ENCODE assay signal across 12 mouse cellular contexts in the genomic region with DNA sequence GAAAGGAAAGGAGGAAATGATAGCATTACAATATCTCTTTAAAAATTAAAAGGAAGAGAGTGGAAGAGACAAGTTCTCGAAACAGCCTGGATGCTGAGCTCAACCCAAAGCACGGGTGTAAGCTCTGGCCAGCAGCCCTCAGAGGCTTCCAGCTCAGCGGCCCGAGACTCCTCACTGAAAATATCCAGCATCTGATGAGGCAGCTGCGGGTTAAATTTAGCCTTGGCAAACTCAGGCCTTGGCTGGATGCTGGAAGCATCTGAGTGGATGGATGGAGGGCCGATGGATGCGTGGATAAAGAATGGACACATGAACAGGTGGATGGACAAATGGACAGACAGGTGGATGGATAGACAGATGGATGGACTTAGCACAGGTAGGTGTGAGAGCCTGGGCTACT. TPM values are rescaled to one million over a fixed set of nuclear protein-coding genes. Genes with fewer than 3 reads are reported as not detected.
DNase-seq lines count a peak whose midpoint lies in the region; ATAC-seq and TF ChIP-seq lines count a peak whose summit lies in the region.
"Had no signal": no experiment of that assay in that cellular context is flagged by ENCODE, and none has a peak within 500 bp of the region (broad histone marks: within the 10 kb centered on the region; RNA-seq: fewer than 3 reads in every experiment).

No protein-coding gene starts in this region.

- no peak for ATAC-seq in heart, embryonic 12.5 days (ENCODE audit: insufficient number of reproducible peaks, low FRiP score)
- no peak for ATAC-seq in lung, postnatal 0 days
- ATAC-seq: Patski had no signal

- WGBS in heart, embryonic 12.5 days: 55% methylated on average over 7 of the region's 7 CpGs
- 66% methylated on average over 7 of the region's 7 CpGs for WGBS in lung, postnatal 0 days

- TF ChIP-seq EP300 in lung, postnatal 0 days (IDR thresholded peaks at IDR 0.05): no peak

- no peak for TF ChIP-seq CTCF in lung, postnatal 0 days (IDR thresholded peaks at IDR 0.05)

- no peaks in the 10 kb centered on the region for H3K9me3 ChIP-seq in heart, embryonic 12.5 days (replicated peaks)
- no peaks in the 10 kb centered on the region for H3K9me3 ChIP-seq in lung, postnatal 0 days (ENCODE audit: low read length)
- H3K9me3 ChIP-seq: heart, embryonic 13.5 days; liver, embryonic 13.5 days had no signal

- H3K27me3 ChIP-seq in heart, embryonic 12.5 days (replicated peaks): peaks cover 11% of the 10 kb centered on the region
- no peaks in the 10 kb centered on the region for H3K27me3 ChIP-seq in lung, postnatal 0 days (replicated peaks; ENCODE audit: insufficient read depth, low read length)
- H3K27me3 ChIP-seq: liver, embryonic 13.5 days; Patski had no signal

- H3K36me3 ChIP-seq in heart, embryonic 12.5 days: no peaks in the 10 kb centered on the region
- H3K36me3 ChIP-seq in lung, postnatal 0 days (ENCODE audit: insufficient read depth, low read length): no peaks in the 10 kb centered on the region
- H3K36me3 ChIP-seq: heart, embryonic 13.5 days; liver, embryonic 13.5 days had no signal

- peak; percentile 70 to 74 for DNase-seq in heart, adult 18-20 months
- DNase-seq in cerebellum, postnatal 10 days: peak; percentile 63 to 66
- peak; percentile 79 for DNase-seq in gastrocnemius, postnatal 25 days
- peak; percentile 30 for DNase-seq in right cerebral cortex, adult 18-20 months
- no peak for DNase-seq in lung, postnatal 0 days (ENCODE audit: low spot score)
- DNase-seq in thymus, postnatal 0 days (ENCODE audit: low spot score): no peak
- DNase-seq in testis, postnatal 14 days (ENCODE audit: low spot score): no peak
- DNase-seq: adrenal gland, postnatal 10 days; liver, embryonic 13.5 days had no signal

- H3K4me1 ChIP-seq in heart, embryonic 12.5 days (replicated peaks): no peaks in the 10 kb centered on the region; the same call in 1 of the 2 replicates
- H3K4me1 ChIP-seq in lung, postnatal 0 days (ENCODE audit: insufficient read depth, low read depth, low read length): no peaks in the 10 kb centered on the region

- no peak overlapping the region for H3K4me3 ChIP-seq in heart, embryonic 12.5 days
- no peak overlapping the region for H3K4me3 ChIP-seq in lung, postnatal 0 days (ENCODE audit: low read depth, low read length)
- H3K4me3 ChIP-seq: heart, embryonic 13.5 days; liver, embryonic 13.5 days had no signal

- H3K9ac ChIP-seq in heart, embryonic 12.5 days: no peak overlapping the region
- no peak overlapping the region for H3K9ac ChIP-seq in lung, postnatal 0 days (replicated peaks; ENCODE audit: low read depth)
- H3K9ac ChIP-seq: heart, embryonic 13.5 days; liver, embryonic 13.5 days had no signal

- H3K4me2 ChIP-seq in heart, embryonic 12.5 days: no peak overlapping the region
- H3K4me2 ChIP-seq in lung, postnatal 0 days (replicated peaks; ENCODE audit: low read depth, low read length): no peak overlapping the region
- H3K4me2 ChIP-seq: heart, embryonic 13.5 days; liver, embryonic 13.5 days had no signal

- no peak overlapping the region for H3K27ac ChIP-seq in heart, embryonic 12.5 days (ENCODE audit: poor library complexity, severe bottlenecking)
- no peak overlapping the region for H3K27ac ChIP-seq in lung, postnatal 0 days (ENCODE audit: low read length)
- H3K27ac ChIP-seq: heart, embryonic 13.5 days; liver, embryonic 13.5 days had no signal

RNA-seq across cellular contexts. Expression of a gene that starts 57.2 kb away (rescaled TPM):
- 10 to 100 TPM; 79.8 to 88.6 TPM for total RNA-seq in heart, adult 18-20 months (2021)
- polyA plus RNA-seq in heart, embryonic 12.5 days (2016; fragmentation: Nextera tagmentation; extraction: Ambion mirVana): 95.8 and 98.8 TPM in 2 replicates
- total RNA-seq in gastrocnemius, postnatal 25 days (2021): 100 to 1,000 TPM; 124 to 147 TPM
- polyA plus RNA-seq in lung, postnatal 0 days (2015; fragmentation: Nextera tagmentation; extraction: Ambion mirVana): 237 and 251 TPM in 2 replicates
- 109 and 111 TPM in 2 replicates for polyA plus RNA-seq in thymus, postnatal 0 days (2015; fragmentation: Nextera tagmentation; extraction: Ambion mirVana)

Comparison
In these comparisons a context has a peak if more than half of its experiments do, and no peak if none do; other contexts are left out.
1. DNase-seq: peak in heart, adult 18-20 months (2 of 2), cerebellum, postnatal 10 days (2 of 2), gastrocnemius, postnatal 25 days (single experiment) and right cerebral cortex, adult 18-20 months (single experiment); none in lung, postnatal 0 days (single experiment), thymus, postnatal 0 days (single experiment) and testis, postnatal 14 days (single experiment).